Mouse (Mus musculus) heart, embryonic 16.5 days (tissue): ENCODE data around the gene Tnfsf12. TPM values are rescaled to one million over a fixed set of nuclear protein-coding genes. Genes with fewer than 3 reads are reported as not detected.
A peak's percentile ranks its signal among the peaks of the same experiment; 100 is the strongest.

ENCODE experiments used
- ATAC-seq: fragments of 200-750 bp; cut with Nextera tagmentation; replicated peaks from 2 replicates; pipeline ENCODE4 v1.8.0; 2017; ENCODE audit warnings: moderate number of reproducible peaks; ENCODE audit not compliant: insufficient read depth, low FRiP score; ENCODE audit errors: extremely low read depth
- H3K27ac ChIP-seq: fragments of 300-500 bp; sonication (generic); 2 replicates; pipeline ENCODE4 v1.5.1; 2014; ENCODE audit warnings: mild to moderate bottlenecking, low read length, control low read depth, moderate library complexity
- H3K27me3 ChIP-seq: fragments of 300-500 bp; sonication (generic); 2 replicates; pipeline ENCODE4 v1.6.1; 2014; ENCODE audit warnings: low read length, mixed read lengths; ENCODE audit not compliant: control insufficient read depth, insufficient read depth
- H3K36me3 ChIP-seq: fragments of 300-500 bp; sonication (generic); 2 replicates; pipeline ENCODE4 v1.6.1; 2014; ENCODE audit not compliant: control insufficient read depth, insufficient read depth
- H3K4me1 ChIP-seq: fragments of 300-500 bp; sonication (generic); 2 replicates; pipeline ENCODE4 v1.6.1; 2014; ENCODE audit warnings: low read length, mixed read lengths; ENCODE audit not compliant: control insufficient read depth, insufficient read depth
- H3K4me2 ChIP-seq: fragments of 300-500 bp; sonication (generic); 2 replicates; pipeline ENCODE4 v1.6.1; 2014; ENCODE audit warnings: low read depth, mild to moderate bottlenecking, control low read depth, low read length
- H3K4me3 ChIP-seq: fragments of 300-500 bp; sonication (generic); 2 replicates; pipeline ENCODE4 v1.5.1; 2014; ENCODE audit warnings: mild to moderate bottlenecking, control low read depth, low read length
- H3K9ac ChIP-seq: fragments of 300-500 bp; sonication (generic); 2 replicates; pipeline ENCODE4 v1.6.1; 2014; ENCODE audit warnings: low read length, control low read depth
- H3K9me3 ChIP-seq: fragments of 300-500 bp; sonication (generic); replicated peaks from 2 replicates; pipeline ENCODE4 v1.6.1; 2016; ENCODE audit warnings: low read length; ENCODE audit not compliant: control insufficient read depth
- WGBS: fragments of 180-500 bp; shearing (Covaris S2); extraction: QIAGEN DNeasy Blood & Tissue Kit; methylation state at CpG from one replicate; pipeline ENCODE4 v1.1.7; 2014; 5-methylcytosine and 5-hydroxymethylcytosine counted together
- microRNA counts: library from miRNA; unstranded; fragments of <30 nt; microRNA quantifications from one replicate; lab custom pipeline; 2016
- microRNA-seq: library from miRNA; unstranded; fragments of <30 nt; microRNA quantifications from one replicate; pipeline ENCODE4, GENCODE M21; 2017
- polyA plus RNA-seq: library from polyadenylated mRNA; unstranded; fragments of >200 nt; fragmentation: Nextera tagmentation; extraction: Ambion mirVana; gene quantifications from 2 replicates; pipeline ENCODE4 v1.2.1, GENCODE M21; 2015

Gene Tnfsf12
- polyA plus RNA-seq, 1 experiment from 2014 or later: 5.9 TPM

DNA sequence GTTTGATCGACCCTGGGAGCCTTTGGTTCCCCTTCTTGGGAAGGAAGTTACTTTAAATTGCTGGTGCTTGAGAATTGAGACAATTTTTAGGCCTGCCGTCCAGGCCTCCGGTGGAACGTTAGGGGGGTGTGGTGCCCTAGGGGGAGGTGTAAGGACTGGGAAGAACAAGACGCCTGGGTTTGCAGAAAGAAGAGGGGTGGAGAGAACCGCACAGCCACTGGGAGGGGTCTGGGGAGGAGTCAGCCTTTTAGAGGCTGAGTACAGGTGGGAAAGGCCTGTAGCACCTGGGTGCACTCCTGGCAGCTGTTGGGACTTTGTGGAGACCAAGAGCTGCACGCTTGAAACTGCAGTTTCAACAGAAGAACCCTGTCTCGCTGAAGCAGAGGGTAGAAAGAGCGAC is 40.9 kb downstream of the Tnfsf12 start:
- Histone ChIP-seq H3K4me3 (no peak overlapping the region), H3K36me3 (peaks cover 57% of the 10 kb centered on the region), H3K27ac (0 out of 2 replicates have a peak overlapping the region, but pooled peaks have one; percentile 27), H3K9me3 (no peaks in the 10 kb centered on the region), H3K27me3 (no peaks in the 10 kb centered on the region), H3K4me2 (no peak overlapping the region), H3K4me1 (peaks cover 6% of the 10 kb centered on the region; the same call in 1 of the 2 replicates), H3K9ac (no peak overlapping the region; the same call in 1 of the 2 replicates)
- WGBS: 43% methylated on average over 9 of the region's 9 CpGs
- no peak for ATAC-seq

- H3K4me1 ChIP-seq: peaks cover 6% of the 10 kb centered on the region; the same call in 1 of the 2 replicates
- H3K4me2 ChIP-seq: no peak overlapping the region
- H3K4me3 ChIP-seq: no peak overlapping the region
- WGBS: 48% methylated on average over 5 of the region's 5 CpGs
- H3K27ac ChIP-seq: no peak overlapping the region
- H3K36me3 ChIP-seq: peaks cover 61% of the 10 kb centered on the region
- no peak for ATAC-seq
- no peaks in the 10 kb centered on the region for H3K27me3 ChIP-seq
- no peak overlapping the region for H3K9ac ChIP-seq
- no peaks in the 10 kb centered on the region for H3K9me3 ChIP-seq
Measured at GRCm38 (mm10) chr11:69653399-69653798, 42.2 kb downstream of the Tnfsf12 start.

DNA sequence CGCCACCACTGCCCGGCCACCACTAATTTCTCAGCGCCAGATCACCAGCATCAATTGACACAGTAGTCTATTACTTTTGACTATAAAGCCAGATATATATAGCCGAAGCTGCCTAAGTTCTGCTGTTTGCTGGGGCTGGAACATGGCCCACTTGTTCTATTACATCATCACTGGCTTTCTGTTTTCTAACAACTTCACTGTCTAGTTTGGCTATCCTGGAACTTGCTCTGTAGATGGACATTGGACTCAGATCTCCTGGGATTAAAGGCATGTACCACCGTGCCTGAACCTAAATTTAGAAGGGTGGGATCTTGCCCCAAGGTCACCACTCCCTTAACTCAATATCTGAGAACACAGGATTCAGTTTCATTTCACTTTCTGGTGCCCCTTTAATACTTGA is 49.8 kb downstream of the Tnfsf12 start:
- 83% methylated on average over 5 of the region's 5 CpGs for WGBS
- peaks cover 73% of the 10 kb centered on the region for H3K36me3 ChIP-seq
- no peak for ATAC-seq

More for the DNA sequence above, 49.8 kb downstream of the Tnfsf12 start:
- H3K27me3 ChIP-seq: no peaks in the 10 kb centered on the region
- H3K9me3 ChIP-seq: no peaks in the 10 kb centered on the region
- no peaks in the 10 kb centered on the region for H3K4me1 ChIP-seq
- H3K4me2 ChIP-seq: no peak overlapping the region
- no peak overlapping the region for H3K27ac ChIP-seq
- no peak overlapping the region for H3K9ac ChIP-seq
- H3K4me3 ChIP-seq: no peak overlapping the region

MicroRNA genes within 50 kb of the gene (microRNA counts, 519-probe panel; counts per million panel counts)
- not detected for microRNA mmu-miR-1934 (lab: Ali Mortazavi, UCI)

Small RNA genes within 50 kb of the gene (microRNA-seq; reads per million reads assigned to microRNA genes)
- 4.7 reads per million, percentile 18 among the genes with 10 or more reads in this experiment for gene Mir1934

Other genes starting within 250 kb of the Tnfsf12 start
- gene Dnah2, start 146.7 kb downstream of the Tnfsf12 start, polyA plus RNA-seq: 0.17 and 0.62 TPM in 2 replicates
- 49.9 and 57.0 TPM in 2 replicates for gene Efnb3, start 135.6 kb downstream of the Tnfsf12 start, polyA plus RNA-seq
- gene Wrap53, start 115.6 kb downstream of the Tnfsf12 start, polyA plus RNA-seq: 15.1 and 16.5 TPM in 2 replicates
- gene Trp53, start 115.5 kb downstream of the Tnfsf12 start, polyA plus RNA-seq: 79.1 and 87.0 TPM in 2 replicates
- 22.3 and 25.6 TPM in 2 replicates for gene Atp1b2, start 89.9 kb downstream of the Tnfsf12 start, polyA plus RNA-seq
- gene Shbg, start 77.9 kb downstream of the Tnfsf12 start, polyA plus RNA-seq: 0.20 TPM in 1 of 2 replicates, not detected in the other
- 13.0 and 13.8 TPM in 2 replicates for gene Sat2, start 73.8 kb downstream of the Tnfsf12 start, polyA plus RNA-seq
- gene Fxr2, start 62.9 kb downstream of the Tnfsf12 start, polyA plus RNA-seq: 22.1 and 25.4 TPM in 2 replicates
- gene Sox15, start 40.5 kb downstream of the Tnfsf12 start, polyA plus RNA-seq: not detected in 2 replicates
- 40.1 and 44.0 TPM in 2 replicates for gene Mpdu1, start 33.2 kb downstream of the Tnfsf12 start, polyA plus RNA-seq
- gene Cd68, start 29.7 kb downstream of the Tnfsf12 start, polyA plus RNA-seq: 10.0 and 12.3 TPM in 2 replicates
- 337 and 346 TPM in 2 replicates for gene Eif4a1, start 23.4 kb downstream of the Tnfsf12 start, polyA plus RNA-seq
- gene Senp3, start 13.8 kb downstream of the Tnfsf12 start, polyA plus RNA-seq: 55.8 and 58.0 TPM in 2 replicates
- 0.45 and 0.85 TPM in 2 replicates for gene Tnfsf13, start 10.1 kb downstream of the Tnfsf12 start, polyA plus RNA-seq
- gene Tnfsfm13, start 249 bp upstream of the Tnfsf12 start, polyA plus RNA-seq: 3.1 and 3.5 TPM in 2 replicates
- 13.8 and 16.9 TPM in 2 replicates for gene Polr2a, start 62.8 kb upstream of the Tnfsf12 start, polyA plus RNA-seq
- gene Slc35g3, start 66.1 kb upstream of the Tnfsf12 start, polyA plus RNA-seq: 0.16 and 0.18 TPM in 2 replicates
- 3.6 TPM in 2 replicates for gene Zbtb4, start 70.1 kb upstream of the Tnfsf12 start, polyA plus RNA-seq
- gene Chrnb1, start 100.1 kb upstream of the Tnfsf12 start, polyA plus RNA-seq: 5.8 and 6.0 TPM in 2 replicates
- gene Fgf11, start 106.0 kb upstream of the Tnfsf12 start, polyA plus RNA-seq: 2.2 and 3.0 TPM in 2 replicates
- 3.1 TPM in 2 replicates for gene Tmem102, start 109.8 kb upstream of the Tnfsf12 start, polyA plus RNA-seq
- not detected in 2 replicates for gene Gm39566, start 119.4 kb upstream of the Tnfsf12 start, polyA plus RNA-seq
- gene Spem2, start 122.6 kb upstream of the Tnfsf12 start, polyA plus RNA-seq: not detected in 2 replicates
- gene Spem1, start 126.3 kb upstream of the Tnfsf12 start, polyA plus RNA-seq: not detected in 2 replicates
- 1.6 and 2.0 TPM in 2 replicates for gene Nlgn2, start 141.9 kb upstream of the Tnfsf12 start, polyA plus RNA-seq
- 258 and 323 TPM in 2 replicates for gene Tmem256, start 142.7 kb upstream of the Tnfsf12 start, polyA plus RNA-seq
- 72.1 and 74.9 TPM in 2 replicates for gene Plscr3, start 150.5 kb upstream of the Tnfsf12 start, polyA plus RNA-seq
- gene Tnk1, start 162.9 kb upstream of the Tnfsf12 start, polyA plus RNA-seq: 0.26 and 0.90 TPM in 2 replicates
- not detected in 2 replicates for gene Tmem95, start 182.2 kb upstream of the Tnfsf12 start, polyA plus RNA-seq
- gene Kctd11, start 185.6 kb upstream of the Tnfsf12 start, polyA plus RNA-seq: 3.9 and 4.3 TPM in 2 replicates
- gene Acap1, start 199.7 kb upstream of the Tnfsf12 start, polyA plus RNA-seq: 10.8 and 19.9 TPM in 2 replicates
- 4.1 and 4.4 TPM in 2 replicates for gene 2810408A11Rik, start 205.1 kb upstream of the Tnfsf12 start, polyA plus RNA-seq
- 7.4 and 8.7 TPM in 2 replicates for gene Neurl4, start 205.2 kb upstream of the Tnfsf12 start, polyA plus RNA-seq
- 50.1 and 51.2 TPM in 2 replicates for gene Gps2, start 218.0 kb upstream of the Tnfsf12 start, polyA plus RNA-seq
- gene Eif5a, start 226.1 kb upstream of the Tnfsf12 start, polyA plus RNA-seq: 1,137 and 1,317 TPM in 2 replicates
- 5.3 and 7.3 TPM in 2 replicates for gene Ybx2, start 239.9 kb upstream of the Tnfsf12 start, polyA plus RNA-seq